Mouse (Mus musculus) limb, embryonic 13.5 days (tissue): ENCODE measurements around the gene Hrasls5. TPM values are rescaled to one million over a fixed set of nuclear protein-coding genes. Genes with fewer than 3 reads are reported as not detected.
A peak's percentile ranks its signal among the peaks of the same experiment; 100 is the strongest.

ENCODE experiments used
- ATAC-seq: fragments of 200-750 bp; cut with Nextera tagmentation; 2 replicates; pipeline ENCODE4 v1.8.0; 2017; ENCODE audit warnings: low read depth, moderate number of reproducible peaks, moderate TSS enrichment; ENCODE audit not compliant: low FRiP score
- H3K27ac ChIP-seq: fragments of 300-500 bp; sonication (generic); 2 replicates; pipeline ENCODE4 v1.5.1; 2015; ENCODE audit warnings: inconsistent platforms, mild to moderate bottlenecking, moderate library complexity
- H3K27me3 ChIP-seq: fragments of 300-500 bp; sonication (generic); 2 replicates; pipeline ENCODE4 v1.6.1; 2015; ENCODE audit warnings: mild to moderate bottlenecking, inconsistent platforms
- H3K36me3 ChIP-seq: fragments of 300-500 bp; sonication (generic); 2 replicates; pipeline ENCODE4 v1.6.1; 2015; ENCODE audit warnings: inconsistent platforms, mild to moderate bottlenecking, moderate library complexity
- H3K4me1 ChIP-seq: fragments of 300-500 bp; sonication (generic); 2 replicates; pipeline ENCODE4 v1.6.1; 2015; ENCODE audit warnings: inconsistent platforms
- H3K4me2 ChIP-seq: fragments of 300-500 bp; sonication (generic); replicated peaks from 2 replicates; pipeline ENCODE4 v1.6.1; 2015; ENCODE audit warnings: inconsistent platforms, mild to moderate bottlenecking, moderate library complexity
- H3K4me3 ChIP-seq: fragments of 300-500 bp; sonication (generic); 2 replicates; pipeline ENCODE4 v1.5.1; 2015; ENCODE audit warnings: moderate library complexity, mild to moderate bottlenecking, inconsistent platforms
- H3K9ac ChIP-seq: fragments of 300-500 bp; sonication (generic); 2 replicates; pipeline ENCODE4 v1.6.1; 2015; ENCODE audit warnings: mild to moderate bottlenecking, inconsistent platforms
- H3K9me3 ChIP-seq: fragments of 300-500 bp; sonication (generic); 2 replicates; pipeline ENCODE4 v1.6.1; 2016; ENCODE audit warnings: inconsistent platforms
- WGBS: fragments of 180-500 bp; shearing (Covaris S2); methylation state at CpG from one replicate; pipeline ENCODE4 v1.1.7; 2015; 5-methylcytosine and 5-hydroxymethylcytosine counted together
- polyA plus RNA-seq: library from polyadenylated mRNA; unstranded; fragments of >200 nt; fragmentation: Nextera tagmentation; extraction: Ambion mirVana; gene quantifications from 2 replicates; pipeline ENCODE4 v1.2.1, GENCODE M21; 2015

Gene Hrasls5
- 0.18 TPM in 1 of 2 replicates, not detected in the other for polyA plus RNA-seq

DNA sequence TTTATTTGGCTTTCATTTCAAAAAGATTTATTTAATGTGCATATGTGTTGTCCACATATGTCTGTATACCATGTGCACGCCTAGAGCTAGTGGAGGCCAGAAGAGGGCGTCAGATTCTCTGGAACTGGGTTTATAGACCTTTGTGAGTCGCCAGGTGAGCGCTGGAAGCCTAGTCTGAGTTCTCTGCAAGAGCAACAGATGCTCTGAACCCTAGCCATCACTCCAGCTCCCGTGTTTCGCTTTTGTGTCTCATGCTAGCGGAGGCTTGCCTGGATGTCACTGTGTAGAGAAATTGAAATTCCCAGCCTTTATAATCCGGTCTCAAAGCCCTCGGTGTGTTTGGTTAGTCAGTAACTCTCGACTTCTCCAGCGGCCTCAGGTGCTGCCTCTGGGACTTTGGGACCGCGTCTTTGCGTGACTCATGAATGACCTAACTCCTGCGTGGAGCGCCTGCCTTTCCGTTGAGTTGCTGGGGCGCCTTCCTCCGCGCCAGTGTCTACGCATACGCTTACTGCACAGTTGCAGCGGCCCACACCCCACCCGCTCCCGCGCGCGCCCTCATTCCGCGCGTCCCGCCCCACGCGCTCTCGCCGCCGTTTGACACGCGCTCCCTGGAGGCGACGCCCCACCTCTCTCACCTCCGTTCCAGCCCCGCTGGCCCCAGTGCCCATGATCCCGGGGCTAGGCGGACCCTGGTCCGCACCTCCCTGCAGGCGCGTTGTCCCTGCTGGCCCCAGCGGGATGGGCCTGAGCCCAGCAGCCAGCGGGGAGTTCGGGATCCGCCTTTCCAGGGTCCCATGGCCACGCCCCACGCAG lies at the start of gene Hrasls5:
Gene Hrasls5, plus strand, starts transcription at position 600 of the 816 bp plus-strand sequence.
- H3K27ac ChIP-seq, result no peak within 1 kb of the TSS; the same call in 1 of the 2 replicates
- 3% methylated on average over 54 of the region's 54 CpGs for WGBS

DNA sequence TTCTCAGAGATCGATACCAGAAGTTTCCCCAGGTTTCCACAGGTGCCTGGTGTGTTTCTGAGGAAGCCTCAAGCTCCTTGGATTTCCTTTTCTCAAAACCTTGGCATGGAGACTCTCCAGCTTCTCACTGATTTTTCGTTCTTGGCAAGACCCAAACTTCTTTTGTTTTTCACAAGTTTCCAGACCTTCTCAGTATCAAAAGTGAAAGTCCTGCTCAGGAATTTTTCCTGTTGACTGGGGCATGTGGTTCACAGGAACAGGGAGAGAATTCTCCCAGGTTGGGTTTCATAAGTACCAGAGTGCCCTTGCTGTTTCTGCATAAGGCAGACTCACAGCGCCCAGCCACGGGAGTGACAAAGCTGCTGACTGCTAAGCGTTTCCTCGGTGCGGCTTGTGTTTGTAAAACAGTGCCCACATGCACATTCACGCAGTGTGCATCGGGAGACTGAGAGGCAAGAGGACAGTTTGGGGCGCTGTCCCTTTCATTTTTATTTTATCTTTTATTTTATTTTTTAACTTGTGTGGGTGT lies 49.7 kb upstream of the Hrasls5 start:
- ATAC-seq, result no peak
- Histone ChIP-seq H3K4me3 (no peak overlapping the region), H3K9ac (no peak overlapping the region), H3K36me3 (no peaks in the 10 kb centered on the region), H3K27me3 (no peaks in the 10 kb centered on the region), H3K4me1 (peaks cover 22% of the 10 kb centered on the region), H3K9me3 (no peaks in the 10 kb centered on the region), H3K4me2 (no peak overlapping the region), H3K27ac (no peak overlapping the region)
- WGBS, result 70% methylated on average over 10 of the region's 10 CpGs

More for the DNA sequence above, at the start of gene Hrasls5:
- Histone ChIP-seq H3K4me1 (peaks cover 24% of the 10 kb centered on the region), H3K9me3 (no peaks in the 10 kb centered on the region), H3K9ac (peak within 1 kb of the TSS; percentile 65), H3K4me2 (peak within 1 kb of the TSS; percentile 86), H3K36me3 (no peaks in the 10 kb centered on the region), H3K27me3 (peaks cover 9% of the 10 kb centered on the region; the same call in 1 of the 2 replicates), H3K4me3 (peak within 1 kb of the TSS; percentile 46)
- ATAC-seq, result peak; percentile 45

- H3K4me2 ChIP-seq, result no peak overlapping the region
- H3K36me3 ChIP-seq, result no peaks in the 10 kb centered on the region
- H3K9ac ChIP-seq, result no peak overlapping the region
- ATAC-seq, result no peak
- H3K4me1 ChIP-seq, result peaks cover 19% of the 10 kb centered on the region
- no peaks in the 10 kb centered on the region for H3K27me3 ChIP-seq
- no peaks in the 10 kb centered on the region for H3K9me3 ChIP-seq
- H3K27ac ChIP-seq, result no peak overlapping the region
- no peak overlapping the region for H3K4me3 ChIP-seq
- WGBS, result 72% methylated on average over 2 of the region's 2 CpGs
Observed at GRCm38 (mm10) chr19:7563676-7564075, 48.7 kb upstream of the Hrasls5 start.

GRCm38 (mm10) chr19:7564457-7564856 lies 47.9 kb upstream of the Hrasls5 start:
- no peak for ATAC-seq
- 74% methylated on average over 1 of the region's 1 CpGs for WGBS
- Histone ChIP-seq H3K9ac (no peak overlapping the region), H3K4me3 (no peak overlapping the region), H3K9me3 (no peaks in the 10 kb centered on the region), H3K36me3 (no peaks in the 10 kb centered on the region), H3K27me3 (no peaks in the 10 kb centered on the region), H3K4me2 (no peak overlapping the region), H3K27ac (no peak overlapping the region), H3K4me1 (peaks cover 20% of the 10 kb centered on the region)

GRCm38 (mm10) chr19:7566826-7567225 lies 45.5 kb upstream of the Hrasls5 start:
- ATAC-seq, result no peak
- no peaks in the 10 kb centered on the region for H3K9me3 ChIP-seq
- 58% methylated on average over 3 of the region's 3 CpGs for WGBS
- no peak overlapping the region for H3K4me2 ChIP-seq
- no peak overlapping the region for H3K4me3 ChIP-seq
- peaks cover 20% of the 10 kb centered on the region for H3K4me1 ChIP-seq
- no peak overlapping the region for H3K27ac ChIP-seq
- no peaks in the 10 kb centered on the region for H3K27me3 ChIP-seq
- no peaks in the 10 kb centered on the region for H3K36me3 ChIP-seq
- no peak overlapping the region for H3K9ac ChIP-seq

DNA sequence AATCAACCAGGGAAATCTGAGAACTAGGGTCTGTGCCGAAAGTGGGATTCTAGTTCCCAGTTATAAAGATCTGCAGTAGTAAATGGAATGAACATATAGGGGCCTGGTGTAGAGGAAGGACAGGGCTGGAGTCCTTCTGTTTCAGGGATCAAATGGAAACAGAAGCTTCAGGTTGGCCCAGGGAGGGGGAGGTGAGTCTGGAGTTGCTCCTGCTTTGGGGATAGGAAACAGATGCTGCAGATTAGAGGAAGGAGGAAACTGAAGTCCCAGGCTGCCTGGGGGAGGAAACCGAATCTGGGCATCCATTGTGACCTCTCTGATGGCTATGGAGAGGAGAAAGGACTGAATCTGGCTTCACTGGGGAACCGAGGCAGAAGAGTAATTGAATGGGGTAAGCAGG lies 44.0 kb upstream of the Hrasls5 start:
- peak overlapping the region; percentile 59; the same call in 1 of the 2 replicates for H3K27ac ChIP-seq

DNA sequence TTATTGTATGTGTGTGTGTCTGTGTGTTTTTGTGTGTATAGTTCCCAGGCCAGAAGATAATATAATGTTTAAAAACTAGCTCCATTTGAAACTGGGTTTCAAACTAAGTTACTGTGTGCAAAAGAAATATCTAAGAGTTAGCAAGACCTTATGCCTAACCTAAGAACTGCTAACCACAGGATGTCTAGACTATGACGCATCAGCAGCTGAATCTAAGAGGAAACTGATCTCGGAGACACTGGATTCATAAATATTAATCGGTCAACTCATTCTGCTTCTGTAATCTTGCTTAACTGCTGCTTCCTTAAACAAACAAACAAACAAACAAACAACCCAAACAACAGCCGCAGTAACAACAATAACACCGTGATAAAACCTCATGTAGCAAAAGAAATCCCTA lies 42.7 kb upstream of the Hrasls5 start:
- peaks cover 17% of the 10 kb centered on the region for H3K4me1 ChIP-seq
- no peak overlapping the region for H3K4me3 ChIP-seq
- no peak overlapping the region for H3K4me2 ChIP-seq
- no peak overlapping the region for H3K27ac ChIP-seq
- 87% methylated on average over 5 of the region's 5 CpGs for WGBS
- no peaks in the 10 kb centered on the region for H3K36me3 ChIP-seq
- H3K9ac ChIP-seq, result no peak overlapping the region
- no peak for ATAC-seq
- no peaks in the 10 kb centered on the region for H3K9me3 ChIP-seq
- no peaks in the 10 kb centered on the region for H3K27me3 ChIP-seq

More for the DNA sequence above, 44.0 kb upstream of the Hrasls5 start:
- Histone ChIP-seq H3K9ac (no peak overlapping the region), H3K9me3 (no peaks in the 10 kb centered on the region), H3K4me2 (peak overlapping the region; percentile 23), H3K4me3 (no peak overlapping the region), H3K4me1 (peaks cover 17% of the 10 kb centered on the region), H3K27me3 (no peaks in the 10 kb centered on the region), H3K36me3 (no peaks in the 10 kb centered on the region)
- 24% methylated on average over 3 of the region's 3 CpGs for WGBS
- ATAC-seq, result 0 out of 2 replicates have a peak, but pooled peaks have one; percentile 57

DNA sequence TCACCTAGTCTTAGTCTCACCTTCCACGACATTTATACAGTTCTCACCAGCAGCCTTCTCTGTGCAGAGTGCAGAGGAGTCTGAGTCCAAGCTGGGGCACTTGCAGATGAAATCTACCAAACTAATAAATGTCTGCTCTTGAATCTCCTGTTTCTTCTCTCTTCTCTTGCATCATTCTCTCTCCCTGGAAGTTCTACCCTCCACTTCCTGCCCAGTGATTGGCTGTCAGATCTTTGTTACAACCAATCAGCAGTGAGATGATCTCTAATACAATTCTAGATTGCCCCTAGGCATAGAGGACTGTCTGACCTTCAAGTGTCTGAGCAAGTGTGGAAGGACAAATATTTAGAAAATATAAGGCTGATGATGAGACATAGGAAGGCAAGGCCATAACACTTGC lies 36.2 kb upstream of the Hrasls5 start:
- H3K4me1 ChIP-seq, result no peaks in the 10 kb centered on the region
- ATAC-seq, result no peak
- no peak overlapping the region for H3K27ac ChIP-seq
- no peaks in the 10 kb centered on the region for H3K9me3 ChIP-seq
- WGBS, result 86% methylated on average over 1 of the region's 1 CpGs
- no peak overlapping the region for H3K4me2 ChIP-seq
- H3K4me3 ChIP-seq, result no peak overlapping the region
- H3K27me3 ChIP-seq, result no peaks in the 10 kb centered on the region
- H3K9ac ChIP-seq, result no peak overlapping the region
- H3K36me3 ChIP-seq, result no peaks in the 10 kb centered on the region

DNA sequence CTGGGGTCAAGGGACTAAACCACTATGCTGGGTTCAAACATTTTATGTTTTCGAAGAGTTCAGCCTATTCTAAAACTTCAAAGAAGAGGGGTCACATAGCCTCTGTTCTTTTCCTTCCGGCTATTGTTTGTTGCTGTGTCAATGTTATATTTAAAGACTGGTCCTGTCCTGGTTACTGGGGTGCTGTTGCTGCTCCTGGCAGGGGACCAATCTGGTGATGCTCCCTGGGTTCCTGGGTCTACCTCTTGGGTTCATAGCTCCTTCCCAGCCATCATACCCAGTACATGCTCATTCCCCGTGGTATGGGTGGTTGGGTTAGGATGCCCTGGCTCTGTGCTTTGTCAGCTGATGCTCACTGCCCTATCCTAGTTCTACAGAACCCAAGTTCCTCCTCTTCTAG lies 34.6 kb upstream of the Hrasls5 start:
- Histone ChIP-seq H3K9me3 (no peaks in the 10 kb centered on the region), H3K27ac (no peak overlapping the region), H3K36me3 (no peaks in the 10 kb centered on the region), H3K4me1 (no peaks in the 10 kb centered on the region), H3K4me2 (no peak overlapping the region), H3K9ac (no peak overlapping the region), H3K27me3 (no peaks in the 10 kb centered on the region), H3K4me3 (no peak overlapping the region)
- no peak for ATAC-seq
- 77% methylated on average over 3 of the region's 3 CpGs for WGBS

DNA sequence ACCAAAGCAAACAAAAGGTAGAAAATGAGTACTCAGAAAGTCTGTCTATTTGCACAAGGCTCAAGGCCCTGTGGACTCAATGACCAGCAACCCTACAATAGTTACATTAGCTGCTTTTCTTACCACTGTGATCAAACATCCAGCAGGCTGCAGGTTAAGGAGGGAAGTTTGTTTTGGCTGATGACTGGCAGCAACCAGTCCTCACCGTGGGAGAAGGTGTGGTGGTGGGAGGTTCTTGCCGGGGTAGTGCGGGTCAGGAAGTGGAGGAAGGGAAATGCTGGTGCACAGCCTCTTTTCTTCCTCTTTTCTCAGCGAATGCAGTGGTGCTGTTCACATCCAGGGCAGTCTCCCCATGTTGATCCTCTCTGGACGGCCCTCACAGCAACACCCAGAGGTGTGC lies 31.3 kb upstream of the Hrasls5 start:
- no peak overlapping the region for H3K4me3 ChIP-seq
- H3K36me3 ChIP-seq, result no peaks in the 10 kb centered on the region
- WGBS, result 49% methylated on average over 5 of the region's 5 CpGs
- peaks cover 7% of the 10 kb centered on the region; the same call in 1 of the 2 replicates for H3K4me1 ChIP-seq
- no peak overlapping the region for H3K9ac ChIP-seq
- no peaks in the 10 kb centered on the region for H3K9me3 ChIP-seq
- H3K27ac ChIP-seq, result no peak overlapping the region
- no peaks in the 10 kb centered on the region for H3K27me3 ChIP-seq
- ATAC-seq, result no peak
- H3K4me2 ChIP-seq, result no peak overlapping the region

- Histone ChIP-seq H3K4me3 (no peak overlapping the region), H3K36me3 (no peaks in the 10 kb centered on the region), H3K27ac (no peak overlapping the region), H3K27me3 (no peaks in the 10 kb centered on the region), H3K4me2 (no peak overlapping the region), H3K9ac (no peak overlapping the region), H3K9me3 (0 out of 2 replicates have a peak, but pooled peaks cover 2% of the 10 kb centered on the region), H3K4me1 (peaks cover 7% of the 10 kb centered on the region; the same call in 1 of the 2 replicates)
- no peak for ATAC-seq
- 60% methylated on average over 7 of the region's 7 CpGs for WGBS
Observed at GRCm38 (mm10) chr19:7583101-7583500, 29.2 kb upstream of the Hrasls5 start.

DNA sequence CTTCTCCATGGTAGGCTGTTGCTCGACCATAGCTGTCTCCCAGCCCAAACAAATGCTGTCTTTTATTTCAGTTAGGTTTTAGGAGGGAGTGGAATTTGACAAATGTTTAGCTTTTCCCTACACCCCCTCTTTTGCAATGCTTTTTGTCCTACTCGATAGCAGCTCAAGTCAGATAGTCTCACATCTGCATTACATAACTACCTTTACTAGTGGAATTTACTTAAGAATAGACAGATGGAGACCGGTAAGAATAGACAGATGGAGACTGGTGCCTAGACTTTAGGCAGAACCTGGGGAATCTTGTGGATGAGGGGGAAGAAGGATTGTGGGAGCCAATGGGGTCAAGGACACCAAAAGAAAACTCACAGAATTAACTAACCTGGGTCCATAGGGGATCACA lies 28.7 kb upstream of the Hrasls5 start:
- no peaks in the 10 kb centered on the region for H3K27me3 ChIP-seq
- no peaks in the 10 kb centered on the region for H3K36me3 ChIP-seq
- no peak overlapping the region for H3K4me2 ChIP-seq
- H3K9ac ChIP-seq, result no peak overlapping the region
- no peak for ATAC-seq
- no peak overlapping the region for H3K4me3 ChIP-seq
- WGBS, result 64% methylated on average over 3 of the region's 3 CpGs
- H3K27ac ChIP-seq, result no peak overlapping the region
- H3K4me1 ChIP-seq, result peaks cover 7% of the 10 kb centered on the region; the same call in 1 of the 2 replicates
- 0 out of 2 replicates have a peak, but pooled peaks cover 3% of the 10 kb centered on the region for H3K9me3 ChIP-seq
